Mouse (Mus musculus) stomach, postnatal 0 days (tissue): ENCODE results near the gene Lrpprc. TPM values are rescaled to one million over a fixed set of nuclear protein-coding genes. Genes with fewer than 3 reads are reported as not detected.

Source experiments
- ATAC-seq: fragments of 200-750 bp; cut with Nextera tagmentation; 2 replicates; pipeline ENCODE4 v1.8.0; 2017; ENCODE audit not compliant: low FRiP score, low TSS enrichment
- DNase-seq: peaks from one replicate; pipeline ENCODE4 v3.0.0-alpha.2; 2016; ENCODE audit warnings: low spot score
- H3K27ac ChIP-seq: fragments of 300-500 bp; sonication (generic); replicated peaks from 2 replicates; pipeline ENCODE4 v1.5.1; 2014; ENCODE audit warnings: mild to moderate bottlenecking, control low read depth
- H3K27me3 ChIP-seq: fragments of 300-500 bp; sonication (generic); 2 replicates; pipeline ENCODE4 v1.6.1; 2014; ENCODE audit warnings: low read length; ENCODE audit not compliant: control insufficient read depth, insufficient read depth
- H3K36me3 ChIP-seq: fragments of 300-500 bp; sonication (generic); 2 replicates; pipeline ENCODE4 v1.6.1; 2014; ENCODE audit warnings: low read length, mixed read lengths; ENCODE audit not compliant: control insufficient read depth, insufficient read depth
- H3K4me1 ChIP-seq: fragments of 300-500 bp; sonication (generic); replicated peaks from 2 replicates; pipeline ENCODE4 v1.6.1; 2014; ENCODE audit warnings: antibody characterized with exemption; ENCODE audit not compliant: control insufficient read depth, insufficient read depth
- H3K4me2 ChIP-seq: fragments of 300-500 bp; sonication (generic); replicated peaks from 2 replicates; pipeline ENCODE4 v1.6.1; 2014; ENCODE audit warnings: low read depth, mild to moderate bottlenecking, control low read depth, moderate library complexity
- H3K4me3 ChIP-seq: fragments of 300-500 bp; sonication (generic); 2 replicates; pipeline ENCODE4 v1.5.1; 2014; ENCODE audit warnings: low read depth, low read length, control low read depth
- H3K9ac ChIP-seq: fragments of 300-500 bp; sonication (generic); 2 replicates; pipeline ENCODE4 v1.6.1; 2014; ENCODE audit warnings: mild to moderate bottlenecking, low read length, control low read depth, mixed read lengths
- H3K9me3 ChIP-seq: fragments of 300-500 bp; sonication (generic); 2 replicates; pipeline ENCODE4 v1.6.1; 2016; ENCODE audit warnings: low read length; ENCODE audit not compliant: control insufficient read depth
- CTCF ChIP-seq: IDR thresholded peaks from 2 replicates; pipeline ENCODE4 v1.5.1; 2016; ENCODE audit warnings: antibody characterized with exemption, low read depth, mild to moderate bottlenecking, moderate library complexity
- EP300 ChIP-seq: optimal IDR thresholded peaks from 2 replicates; pipeline ENCODE3; 2016; ENCODE audit warnings: antibody characterized with exemption
- WGBS: fragments of 180-500 bp; shearing (Covaris S2); extraction: QIAGEN DNeasy Blood & Tissue Kit; methylation state at CpG from one replicate; pipeline ENCODE4 v1.1.7; 2014; 5-methylcytosine and 5-hydroxymethylcytosine counted together
- polyA plus RNA-seq: library from polyadenylated mRNA; unstranded; fragments of >200 nt; fragmentation: Nextera tagmentation; extraction: Ambion mirVana; gene quantifications from 2 replicates; pipeline ENCODE4 v1.2.1, GENCODE M21; 2015

Gene Lrpprc
- polyA plus RNA-seq, 1 experiment from 2014 or later = 14.6 TPM

DNA sequence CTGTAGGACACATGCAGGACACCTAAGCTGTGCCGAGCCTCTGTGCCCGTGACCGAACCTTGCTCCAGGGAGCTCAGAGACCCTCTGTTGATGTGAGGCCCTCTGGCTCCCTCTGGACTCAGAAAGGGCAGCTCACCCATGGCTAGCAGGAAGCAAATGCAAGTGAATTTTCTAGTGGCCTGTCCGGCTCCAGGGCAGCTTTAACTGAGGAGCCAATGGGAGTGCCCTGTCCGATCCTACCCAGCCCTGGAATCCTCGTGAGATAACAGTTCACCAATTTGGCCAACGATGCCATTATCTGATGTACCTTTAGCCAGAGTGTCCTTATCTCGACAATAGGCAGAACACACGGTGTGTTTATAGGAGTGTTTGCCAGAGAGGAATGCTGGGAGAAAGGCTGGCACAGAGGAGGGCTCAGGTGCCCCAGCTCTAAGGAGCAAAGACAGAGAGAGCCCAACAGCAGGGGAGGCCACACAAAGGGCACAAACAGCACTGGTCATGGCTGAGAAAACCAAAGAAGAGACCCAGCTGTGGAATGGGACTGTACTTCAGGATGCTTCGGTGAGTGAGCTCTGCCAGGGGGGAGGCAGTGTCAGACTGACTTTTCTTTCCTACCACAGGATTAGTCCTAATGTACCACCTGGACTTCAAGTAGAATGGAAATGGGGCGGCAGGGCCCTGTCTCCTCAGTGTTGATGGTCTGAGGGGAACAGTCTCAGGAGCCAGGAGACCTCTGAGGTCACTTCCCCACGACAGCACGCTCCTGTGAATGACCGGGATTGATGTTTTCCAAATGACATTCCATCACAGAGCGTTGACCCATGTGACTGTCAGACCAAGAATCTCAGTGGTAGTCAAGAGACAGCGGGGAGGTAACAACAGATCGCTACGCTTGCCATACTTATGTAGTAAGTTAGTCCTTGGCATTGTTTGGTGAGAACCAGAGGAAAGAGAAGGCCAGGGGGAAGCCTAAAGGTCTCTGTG lies 107.6 kb downstream of the Lrpprc start, which contains the start of gene Abcg5:
Gene Abcg5, minus strand, starts transcription at position 278 of the 984 bp plus-strand sequence.
- no peaks in the 10 kb centered on the region for H3K9me3 ChIP-seq
- no peak within 1 kb of the TSS for H3K27ac ChIP-seq
- ATAC-seq (peak; percentile 46; the same call in 1 of the 2 replicates), DNase-seq (no peak)
- no peak within 1 kb of the TSS for H3K9ac ChIP-seq
- WGBS = 79% methylated on average over 18 of the region's 18 CpGs
- H3K36me3 ChIP-seq = no peaks in the 10 kb centered on the region
- peak; percentile 17; the same call in 1 of the 2 replicates for TF ChIP-seq CTCF
- TF ChIP-seq EP300 = no peak
- H3K4me1 ChIP-seq = no peaks in the 10 kb centered on the region
- no peaks in the 10 kb centered on the region for H3K27me3 ChIP-seq
- H3K4me2 ChIP-seq = no peak within 1 kb of the TSS
- no peak within 1 kb of the TSS for H3K4me3 ChIP-seq

DNA sequence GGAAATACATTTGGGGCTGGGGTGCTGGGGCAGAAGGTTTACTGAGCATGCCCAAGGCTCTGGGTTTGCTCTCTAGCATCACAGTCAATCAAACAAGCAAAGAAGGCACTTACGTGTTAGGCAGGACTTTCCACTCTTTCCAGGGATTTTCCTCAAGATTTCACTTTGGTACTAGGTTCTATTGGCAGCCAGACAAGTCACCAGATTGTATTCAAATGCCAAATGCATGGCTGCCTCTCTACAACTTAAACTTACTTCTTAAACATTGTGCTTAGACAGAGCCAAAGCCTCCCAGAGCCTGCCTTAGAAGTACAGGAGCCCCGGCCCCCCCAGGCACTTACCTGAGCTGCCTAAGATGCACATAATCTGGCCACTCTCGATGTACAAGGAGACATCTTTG lies 108.9 kb downstream of the Lrpprc start:
- no peak for TF ChIP-seq EP300
- TF ChIP-seq CTCF = no peak
- H3K4me3 ChIP-seq = no peak overlapping the region
- H3K27me3 ChIP-seq = no peaks in the 10 kb centered on the region
- H3K27ac ChIP-seq = no peak overlapping the region
- H3K4me1 ChIP-seq = no peaks in the 10 kb centered on the region
- no peaks in the 10 kb centered on the region for H3K9me3 ChIP-seq
- 76% methylated on average over 3 of the region's 3 CpGs for WGBS
- H3K9ac ChIP-seq = no peak overlapping the region
- no peak overlapping the region for H3K4me2 ChIP-seq
- DNase-seq (no peak), ATAC-seq (no peak)
- no peaks in the 10 kb centered on the region for H3K36me3 ChIP-seq

DNA sequence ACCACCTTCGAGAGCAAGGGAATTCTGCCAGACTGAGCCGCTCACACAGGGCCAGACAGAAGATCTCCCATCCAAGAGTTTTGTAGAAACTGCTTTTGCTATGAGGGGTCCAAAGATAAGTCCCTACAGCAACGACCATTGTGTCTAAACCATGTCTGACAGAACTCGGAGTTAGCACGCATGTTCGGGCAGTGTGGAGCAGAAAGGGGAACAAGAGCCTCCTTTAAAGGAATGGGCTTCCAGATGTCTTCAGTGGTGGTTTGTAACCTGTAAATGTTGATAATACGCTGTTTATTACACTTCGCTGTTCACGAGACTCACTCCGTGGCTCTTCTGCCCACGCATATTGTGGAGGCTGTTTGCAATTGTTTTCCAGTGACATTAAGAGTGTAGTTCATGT lies 113.0 kb downstream of the Lrpprc start:
- H3K9ac ChIP-seq = no peak overlapping the region
- H3K9me3 ChIP-seq = no peaks in the 10 kb centered on the region
- no peak overlapping the region for H3K4me3 ChIP-seq
- H3K4me1 ChIP-seq = no peaks in the 10 kb centered on the region
- H3K4me2 ChIP-seq = no peak overlapping the region
- no peaks in the 10 kb centered on the region for H3K27me3 ChIP-seq
- H3K27ac ChIP-seq = no peak overlapping the region
- WGBS = 82% methylated on average over 11 of the region's 11 CpGs
- no peaks in the 10 kb centered on the region for H3K36me3 ChIP-seq
- TF ChIP-seq EP300 (no peak), CTCF (no peak)
- DNase-seq (no peak), ATAC-seq (no peak)

DNA sequence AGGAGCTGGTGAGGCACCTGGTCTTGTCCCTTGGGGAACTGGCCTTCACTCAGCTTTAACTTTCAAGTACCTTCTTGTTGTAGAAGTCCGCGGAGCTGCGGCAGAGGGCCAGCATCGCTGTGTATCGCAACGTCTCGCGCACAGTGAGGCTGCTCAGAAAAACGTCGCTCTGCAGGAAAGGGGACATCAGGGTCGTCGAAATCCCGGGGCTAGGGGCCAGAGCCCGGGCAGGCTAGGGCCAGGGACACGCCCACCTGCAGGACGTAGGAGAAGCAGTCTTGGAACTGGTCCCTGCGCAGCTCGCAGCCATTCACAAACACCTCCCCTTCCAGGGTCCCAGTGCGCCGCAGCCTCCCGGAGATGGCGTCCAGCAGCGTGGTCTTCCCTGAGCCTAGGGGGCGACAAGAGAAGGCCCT lies 114.6 kb downstream of the Lrpprc start, which contains the start of gene Abcg8:
Gene Abcg8, plus strand, starts transcription at position 352 of the 416 bp plus-strand sequence.
- peak; percentile 38 for DNase-seq
- H3K4me3 ChIP-seq = peak within 1 kb of the TSS; percentile 40

DNA sequence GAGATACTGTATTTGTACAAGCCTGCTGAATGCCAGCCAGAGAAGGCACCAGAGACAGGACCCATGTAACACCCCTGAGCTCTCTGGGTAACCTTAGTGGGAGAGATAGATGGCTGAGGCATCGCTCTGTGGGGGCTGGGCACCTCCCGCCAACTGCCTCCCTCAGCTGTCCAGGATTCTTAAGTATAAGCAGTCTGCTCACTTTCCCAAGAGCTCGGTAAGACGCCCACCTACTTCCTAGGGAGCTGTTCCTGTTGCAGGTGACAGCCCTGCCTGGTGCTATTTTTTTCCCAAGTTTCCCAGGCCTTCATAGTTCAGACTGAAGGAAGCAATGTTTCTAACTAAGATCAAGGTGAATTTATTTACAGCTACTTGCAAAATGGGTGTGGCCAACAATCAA lies 115.4 kb downstream of the Lrpprc start:
- no peak overlapping the region for H3K4me2 ChIP-seq

More for the DNA sequence above, 114.6 kb downstream of the Lrpprc start, which contains the start of gene Abcg8:
- Histone ChIP-seq H3K4me1 (no peaks in the 10 kb centered on the region), H3K27me3 (no peaks in the 10 kb centered on the region), H3K9ac (peak within 1 kb of the TSS; percentile 51), H3K36me3 (no peaks in the 10 kb centered on the region), H3K27ac (no peak within 1 kb of the TSS), H3K4me2 (peak within 1 kb of the TSS; percentile 67), H3K9me3 (no peaks in the 10 kb centered on the region)
- ATAC-seq = no peak
- TF ChIP-seq CTCF (peak; percentile 27; the same call in 1 of the 2 replicates), EP300 (no peak)
- whole genome bisulfite sequencing = 2% methylated on average over 24 of the region's 24 CpGs

DNA sequence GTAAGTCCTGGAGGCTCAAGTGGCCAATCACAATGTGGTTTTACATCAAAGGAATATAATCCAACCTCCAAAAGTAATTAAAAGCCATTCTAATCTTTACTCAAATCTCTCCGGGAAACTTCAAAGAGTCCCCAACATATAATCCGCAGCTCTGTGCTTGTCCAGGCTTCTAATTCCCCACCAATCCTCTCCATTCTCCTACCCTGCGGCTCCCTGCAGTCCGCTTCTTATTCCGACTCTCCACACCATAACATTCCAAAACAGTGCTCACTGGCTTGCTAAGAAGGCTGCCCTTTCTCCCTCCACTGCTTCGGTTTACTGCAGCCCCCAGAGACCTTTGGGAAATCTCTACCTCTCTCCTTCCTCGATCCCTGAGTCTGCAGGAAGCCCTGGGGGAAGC lies 116.5 kb downstream of the Lrpprc start:
- Histone ChIP-seq H3K4me1 (no peaks in the 10 kb centered on the region), H3K27ac (no peak overlapping the region), H3K9me3 (no peaks in the 10 kb centered on the region), H3K4me3 (no peak overlapping the region), H3K27me3 (no peaks in the 10 kb centered on the region), H3K36me3 (no peaks in the 10 kb centered on the region), H3K9ac (no peak overlapping the region), H3K4me2 (no peak overlapping the region)
- TF ChIP-seq CTCF = no peak
- TF ChIP-seq EP300 = no peak
- ATAC-seq (no peak), DNase-seq (no peak)
- 51% methylated on average over 7 of the region's 7 CpGs for WGBS

More for the DNA sequence above, 115.4 kb downstream of the Lrpprc start:
- H3K36me3 ChIP-seq = no peaks in the 10 kb centered on the region
- no peaks in the 10 kb centered on the region for H3K4me1 ChIP-seq
- no peaks in the 10 kb centered on the region for H3K27me3 ChIP-seq
- 55% methylated on average over 4 of the region's 4 CpGs for WGBS
- DNase-seq (no peak), ATAC-seq (no peak)
- H3K9ac ChIP-seq = no peak overlapping the region
- H3K4me3 ChIP-seq = no peak overlapping the region
- H3K27ac ChIP-seq = no peak overlapping the region
- TF ChIP-seq EP300 = no peak
- TF ChIP-seq CTCF = no peak
- no peaks in the 10 kb centered on the region for H3K9me3 ChIP-seq
